Mouse (Mus musculus) liver, postnatal 0 days (tissue): ENCODE results near the gene Elmo3. TPM values are rescaled to one million over a fixed set of nuclear protein-coding genes. Genes with fewer than 3 reads are reported as not detected.
A peak's percentile ranks its signal among the peaks of the same experiment; 100 is the strongest.

ENCODE experiments used
- ATAC-seq: fragments of 200-750 bp; cut with Nextera tagmentation; 2 replicates; pipeline ENCODE4 v1.8.0; 2017; ENCODE audit warnings: mild to moderate bottlenecking, moderate library complexity
- DNase-seq: peaks from one replicate; pipeline ENCODE4 v3.0.0-alpha.2; 2016
- H3K27ac ChIP-seq: fragments of 300-500 bp; sonication (generic); 2 replicates; pipeline ENCODE4 v1.5.1; 2014; ENCODE audit warnings: antibody characterized with exemption, moderate library complexity, mild to moderate bottlenecking, low read depth
- H3K27me3 ChIP-seq: fragments of 300-500 bp; sonication (generic); 2 replicates; pipeline ENCODE4 v1.6.1; 2014; ENCODE audit warnings: low read length, control low read depth, mixed read lengths; ENCODE audit not compliant: insufficient read depth
- H3K36me3 ChIP-seq: fragments of 300-500 bp; sonication (generic); replicated peaks from 2 replicates; pipeline ENCODE4 v1.6.1; 2014; ENCODE audit warnings: mild to moderate bottlenecking, control low read depth, low read length, moderate library complexity, mixed read lengths; ENCODE audit not compliant: insufficient read depth
- H3K4me1 ChIP-seq: fragments of 300-500 bp; sonication (generic); 2 replicates; pipeline ENCODE4 v1.6.1; 2014; ENCODE audit warnings: antibody characterized with exemption, mild to moderate bottlenecking, control low read depth; ENCODE audit not compliant: insufficient read depth
- H3K4me2 ChIP-seq: fragments of 300-500 bp; sonication (generic); 2 replicates; pipeline ENCODE4 v1.6.1; 2014; ENCODE audit warnings: low read depth, mild to moderate bottlenecking, low read length, moderate library complexity, mixed read lengths
- H3K4me3 ChIP-seq: fragments of 300-500 bp; sonication (generic); 2 replicates; pipeline ENCODE4 v1.5.1; 2014; ENCODE audit warnings: low read depth, low read length
- H3K9ac ChIP-seq: fragments of 300-500 bp; sonication (generic); replicated peaks from 2 replicates; pipeline ENCODE4 v1.6.1; 2014; ENCODE audit warnings: mild to moderate bottlenecking, moderate library complexity
- H3K9me3 ChIP-seq: fragments of 300-500 bp; sonication (generic); 2 replicates; pipeline ENCODE4 v1.6.1; 2016; ENCODE audit warnings: mild to moderate bottlenecking, control low read depth, low read length, mixed read lengths
- CTCF ChIP-seq: sonication (generic); IDR thresholded peaks from 2 replicates; pipeline ENCODE4 v1.5.1; 2016; ENCODE audit warnings: antibody characterized with exemption, low read depth
- EP300 ChIP-seq: IDR thresholded peaks from 2 replicates; pipeline ENCODE4 v1.6.1; 2016; ENCODE audit warnings: antibody characterized with exemption, low read depth, mild to moderate bottlenecking
- WGBS: fragments of 180-500 bp; shearing (Covaris S2); extraction: QIAGEN DNeasy Blood & Tissue Kit; methylation state at CpG from one replicate; pipeline ENCODE4 v1.1.7; 2014; ENCODE audit not compliant: insufficient replicate concordance; 5-methylcytosine and 5-hydroxymethylcytosine counted together
- polyA plus RNA-seq: library from polyadenylated mRNA; unstranded; fragments of >200 nt; fragmentation: Nextera tagmentation; extraction: Ambion mirVana; gene quantifications from 2 replicates; pipeline ENCODE4 v1.2.1, GENCODE M21; 2015

The Elmo3 gene
- polyA plus RNA-seq, 1 experiment from 2014 or later, result 7.8 TPM

DNA sequence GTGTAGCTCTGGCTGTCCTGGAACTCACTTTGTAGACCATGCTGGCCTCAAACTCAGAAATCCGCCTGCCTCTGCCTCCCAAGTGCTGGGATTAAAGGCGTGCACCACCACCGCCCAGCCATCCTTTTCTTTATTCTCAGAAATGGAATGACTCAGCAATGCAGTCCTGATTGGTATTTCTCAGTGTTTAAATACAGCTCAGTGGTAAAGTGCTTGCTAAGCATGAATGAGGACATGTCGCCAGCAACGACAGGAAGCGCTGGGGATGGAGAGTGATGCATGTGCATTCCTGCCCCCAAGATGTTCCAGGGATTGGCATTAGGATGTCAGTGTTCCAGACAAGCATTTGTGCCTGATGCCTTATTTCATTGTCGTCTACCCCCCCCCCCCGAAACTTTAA is 2.0 kb upstream of the Elmo3 start:
- WGBS, result 63% methylated on average over 8 of the region's 8 CpGs
- no peaks in the 10 kb centered on the region for H3K9me3 ChIP-seq
- no peak overlapping the region for H3K27ac ChIP-seq
- no peak overlapping the region for H3K4me2 ChIP-seq
- DNase-seq, result no peak
- H3K27me3 ChIP-seq, result no peaks in the 10 kb centered on the region
- peaks cover 45% of the 10 kb centered on the region for H3K4me1 ChIP-seq
- peaks cover 78% of the 10 kb centered on the region for H3K36me3 ChIP-seq
- H3K9ac ChIP-seq, result no peak overlapping the region
- H3K4me3 ChIP-seq, result no peak overlapping the region
- ATAC-seq, result no peak
- TF ChIP-seq CTCF (no peak), EP300 (0 out of 2 replicates have a peak, but pooled peaks have one; percentile 28)

- Histone ChIP-seq H3K9me3 (no peaks in the 10 kb centered on the region), H3K4me1 (peaks cover 40% of the 10 kb centered on the region), H3K9ac (no peak overlapping the region), H3K36me3 (peaks cover 78% of the 10 kb centered on the region), H3K4me3 (no peak overlapping the region), H3K4me2 (no peak overlapping the region), H3K27me3 (no peaks in the 10 kb centered on the region), H3K27ac (no peak overlapping the region)
- TF ChIP-seq CTCF (no peak), EP300 (no peak)
- ATAC-seq (no peak), DNase-seq (no peak)
- 76% methylated on average over 9 of the region's 9 CpGs for WGBS
Measured at GRCm38 (mm10) chr8:105303874-105304273, 1.5 kb upstream of the Elmo3 start.

- H3K4me1 ChIP-seq, result peaks cover 34% of the 10 kb centered on the region
- no peaks in the 10 kb centered on the region for H3K27me3 ChIP-seq
- peak overlapping the region; percentile 35 for H3K27ac ChIP-seq
- no peaks in the 10 kb centered on the region for H3K9me3 ChIP-seq
- H3K4me2 ChIP-seq, result no peak overlapping the region
- DNase-seq (no peak), ATAC-seq (0 out of 2 replicates have a peak, but pooled peaks have one; percentile 4)
- 61% methylated on average over 9 of the region's 9 CpGs for WGBS
- H3K36me3 ChIP-seq, result peaks cover 82% of the 10 kb centered on the region
- TF ChIP-seq CTCF (no peak), EP300 (no peak; the same call in 1 of the 2 replicates)
- no peak overlapping the region for H3K9ac ChIP-seq
- no peak overlapping the region for H3K4me3 ChIP-seq
Measured at GRCm38 (mm10) chr8:105304325-105305210, 833 bp upstream of the Elmo3 start.

DNA sequence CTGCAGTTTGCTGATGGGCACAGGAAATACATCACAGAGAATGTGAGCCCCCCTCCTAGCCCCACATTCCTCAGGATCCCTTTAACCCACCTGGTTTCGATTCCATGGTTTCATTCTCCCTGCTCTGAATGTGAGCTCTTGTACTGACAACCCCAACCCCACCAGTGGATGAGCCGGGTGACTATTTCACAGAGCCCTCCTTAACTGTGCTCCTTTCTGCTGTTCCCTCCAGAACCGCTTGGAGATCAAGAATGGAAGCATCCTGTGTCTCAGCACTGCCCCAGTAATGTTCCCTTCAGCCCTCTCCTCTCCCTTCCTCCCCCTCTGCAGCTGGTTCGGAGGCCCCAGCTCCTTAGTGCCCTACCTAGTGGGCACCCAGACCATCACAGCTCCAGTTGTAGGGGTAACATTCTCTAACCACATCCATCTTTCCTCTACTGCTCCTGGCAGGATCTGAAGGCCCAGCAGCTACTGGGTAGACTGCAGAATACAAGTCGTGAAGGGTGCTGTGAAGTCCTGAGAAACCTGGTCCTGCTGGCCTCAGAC is 818 bp downstream of the Elmo3 start:
- peaks cover 80% of the 10 kb centered on the region for H3K36me3 ChIP-seq
- WGBS, result 58% methylated on average over 5 of the region's 5 CpGs
- peak overlapping the region; percentile 81 for H3K27ac ChIP-seq
- H3K9ac ChIP-seq, result peak overlapping the region; percentile 63
- H3K9me3 ChIP-seq, result no peaks in the 10 kb centered on the region
- TF ChIP-seq CTCF (no peak), EP300 (no peak)
- peaks cover 31% of the 10 kb centered on the region for H3K4me1 ChIP-seq
- DNase-seq (no peak), ATAC-seq (no peak)
- no peaks in the 10 kb centered on the region for H3K27me3 ChIP-seq
- peak overlapping the region; percentile 53 for H3K4me3 ChIP-seq
- H3K4me2 ChIP-seq, result peak overlapping the region; percentile 72

DNA sequence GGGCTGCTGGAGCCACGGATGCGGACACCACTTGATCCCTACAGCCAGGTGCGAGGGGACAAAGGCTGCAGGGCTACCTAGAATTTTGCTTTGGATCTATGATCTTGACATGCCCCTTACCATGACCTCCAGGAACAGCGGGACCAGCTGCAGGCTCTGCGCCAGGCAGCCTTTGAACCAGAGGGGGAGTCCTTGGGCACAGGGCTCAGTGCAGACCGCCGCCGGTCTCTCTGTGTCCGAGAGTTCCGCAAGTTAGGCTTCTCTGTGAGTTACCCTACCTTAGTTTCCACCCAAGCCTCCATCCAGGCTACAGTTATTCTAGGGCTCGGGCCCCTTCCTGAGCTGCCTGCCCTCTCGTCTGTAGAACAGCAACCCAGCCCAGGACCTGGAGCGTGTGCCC is 2.3 kb downstream of the Elmo3 start:
- no peak for DNase-seq
- no peak overlapping the region for H3K9ac ChIP-seq
- no peaks in the 10 kb centered on the region for H3K27me3 ChIP-seq
- H3K4me3 ChIP-seq, result no peak overlapping the region
- H3K4me2 ChIP-seq, result no peak overlapping the region
- no peaks in the 10 kb centered on the region for H3K9me3 ChIP-seq
- ATAC-seq, result no peak
- H3K27ac ChIP-seq, result no peak overlapping the region
- WGBS, result 95% methylated on average over 13 of the region's 13 CpGs
- TF ChIP-seq CTCF, result no peak
- TF ChIP-seq EP300, result no peak
- H3K4me1 ChIP-seq, result peaks cover 23% of the 10 kb centered on the region
- H3K36me3 ChIP-seq, result peaks cover 74% of the 10 kb centered on the region

DNA sequence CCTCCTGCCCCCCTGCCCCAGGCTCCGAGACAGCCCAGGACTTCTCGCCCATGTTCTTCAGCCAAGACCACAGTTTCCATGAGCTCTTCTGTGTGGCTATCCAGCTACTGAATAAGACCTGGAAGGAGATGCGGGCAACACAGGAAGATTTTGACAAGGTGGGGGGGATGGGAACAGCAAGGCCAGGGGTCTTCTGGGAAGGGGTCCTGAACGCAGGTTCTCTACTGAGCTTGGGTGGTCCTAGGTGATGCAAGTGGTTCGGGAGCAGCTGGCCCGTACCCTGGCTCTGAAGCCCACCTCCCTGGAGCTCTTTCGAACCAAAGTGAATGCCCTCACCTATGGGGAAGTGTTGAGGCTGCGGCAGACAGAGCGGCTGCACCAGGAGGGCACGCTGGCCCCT is 3.0 kb downstream of the Elmo3 start:
- H3K36me3 ChIP-seq, result peaks cover 74% of the 10 kb centered on the region
- H3K4me1 ChIP-seq, result peaks cover 21% of the 10 kb centered on the region
- H3K4me2 ChIP-seq, result no peak overlapping the region
- H3K27ac ChIP-seq, result no peak overlapping the region
- 94% methylated on average over 10 of the region's 10 CpGs for WGBS
- ATAC-seq (no peak), DNase-seq (no peak)
- no peak overlapping the region for H3K4me3 ChIP-seq
- H3K9me3 ChIP-seq, result no peaks in the 10 kb centered on the region
- TF ChIP-seq CTCF (no peak), EP300 (no peak)
- no peaks in the 10 kb centered on the region for H3K27me3 ChIP-seq
- H3K9ac ChIP-seq, result no peak overlapping the region
